Mouse (Mus musculus): ENCODE results near the gene Gtpbp1. TPM values are rescaled to one million over a fixed set of nuclear protein-coding genes. Genes with fewer than 3 reads are reported as not detected.
A peak's percentile ranks its signal among the peaks of the same experiment; 100 is the strongest.

The Gtpbp1 gene
- polyA plus RNA-seq, 1 experiment from 2014 or later, result 38.7 TPM

- Histone ChIP-seq H3K4me3 (ENCODE audit: low read depth, low read length) (peak overlapping the region; percentile 88), H3K9me3 (ENCODE audit: control insufficient read depth, low read length) (no peaks in the 10 kb centered on the region), H3K4me1 (ENCODE audit: control insufficient read depth, insufficient read depth, low read length) (peaks cover 32% of the 10 kb centered on the region), H3K36me3 (ENCODE audit: control insufficient read depth, insufficient read depth, low read length) (no peaks in the 10 kb centered on the region), H3K27ac (replicated peaks; ENCODE audit: low read depth, low read length) (peak overlapping the region; percentile 97), H3K27me3 (ENCODE audit: control insufficient read depth, insufficient read depth, low read length) (no peaks in the 10 kb centered on the region), H3K4me2 (ENCODE audit: low read depth, severe bottlenecking) (peak overlapping the region; percentile 70), H3K9ac (ENCODE audit: low read length) (peak overlapping the region; percentile 87)
- 0 out of 2 replicates have a peak, but pooled peaks have one; percentile 2 for ATAC-seq (ENCODE audit: insufficient number of reproducible peaks, low FRiP score, low TSS enrichment, low read depth)
- DNase-seq (ENCODE audit: low spot score), result no peak
- 5% methylated on average over 8 of the region's 8 CpGs for WGBS
Observed at GRCm38 (mm10) chr15:79688268-79688956, 2.2 kb upstream of the Gtpbp1 start.

- Histone ChIP-seq H3K27ac (replicated peaks; ENCODE audit: low read depth, low read length) (no peak overlapping the region), H3K27me3 (ENCODE audit: control insufficient read depth, insufficient read depth, low read length) (no peaks in the 10 kb centered on the region), H3K9ac (ENCODE audit: low read length) (no peak overlapping the region), H3K36me3 (ENCODE audit: control insufficient read depth, insufficient read depth, low read length) (no peaks in the 10 kb centered on the region), H3K4me1 (ENCODE audit: control insufficient read depth, insufficient read depth, low read length) (peaks cover 27% of the 10 kb centered on the region), H3K4me2 (ENCODE audit: low read depth, severe bottlenecking) (peak overlapping the region; percentile 55), H3K4me3 (ENCODE audit: low read depth, low read length) (peak overlapping the region; percentile 79), H3K9me3 (ENCODE audit: control insufficient read depth, low read length) (no peaks in the 10 kb centered on the region)
- ATAC-seq (ENCODE audit: insufficient number of reproducible peaks, low FRiP score, low TSS enrichment, low read depth) (no peak), DNase-seq (ENCODE audit: low spot score) (no peak)
- 15% methylated on average over 24 of the region's 24 CpGs for WGBS
Observed at GRCm38 (mm10) chr15:79689662-79690425, 801 bp upstream of the Gtpbp1 start.

GRCm38 (mm10) chr15:79691023-79691508, 421 bp downstream of the Gtpbp1 start:
- Histone ChIP-seq H3K4me1 (ENCODE audit: control insufficient read depth, insufficient read depth, low read length) (peaks cover 15% of the 10 kb centered on the region), H3K9ac (ENCODE audit: low read length) (peak overlapping the region; percentile 89), H3K27ac (replicated peaks; ENCODE audit: low read depth, low read length) (peak overlapping the region; percentile 51; the same call in 1 of the 2 replicates), H3K4me3 (ENCODE audit: low read depth, low read length) (peak overlapping the region; percentile 79), H3K9me3 (ENCODE audit: control insufficient read depth, low read length) (no peaks in the 10 kb centered on the region), H3K4me2 (ENCODE audit: low read depth, severe bottlenecking) (peak overlapping the region; percentile 95), H3K36me3 (ENCODE audit: control insufficient read depth, insufficient read depth, low read length) (no peaks in the 10 kb centered on the region), H3K27me3 (ENCODE audit: control insufficient read depth, insufficient read depth, low read length) (no peaks in the 10 kb centered on the region)
- ATAC-seq (ENCODE audit: insufficient number of reproducible peaks, low FRiP score, low TSS enrichment, low read depth) (peak; percentile 12), DNase-seq (ENCODE audit: low spot score) (no peak)
- under 1% methylated on average over 53 of the region's 53 CpGs for WGBS

- Histone ChIP-seq H3K9me3 (ENCODE audit: control insufficient read depth, low read length) (no peaks in the 10 kb centered on the region), H3K27ac (replicated peaks; ENCODE audit: low read depth, low read length) (no peak overlapping the region), H3K36me3 (ENCODE audit: control insufficient read depth, insufficient read depth, low read length) (no peaks in the 10 kb centered on the region), H3K4me3 (ENCODE audit: low read depth, low read length) (no peak overlapping the region), H3K27me3 (ENCODE audit: control insufficient read depth, insufficient read depth, low read length) (no peaks in the 10 kb centered on the region), H3K9ac (ENCODE audit: low read length) (no peak overlapping the region), H3K4me1 (ENCODE audit: control insufficient read depth, insufficient read depth, low read length) (peaks cover 10% of the 10 kb centered on the region; the same call in 1 of the 2 replicates), H3K4me2 (ENCODE audit: low read depth, severe bottlenecking) (no peak overlapping the region)
- ATAC-seq (ENCODE audit: insufficient number of reproducible peaks, low FRiP score, low TSS enrichment, low read depth) (no peak), DNase-seq (ENCODE audit: low spot score) (no peak)
- WGBS, result 77% methylated on average over 5 of the region's 5 CpGs
Observed at GRCm38 (mm10) chr15:79692334-79692733, 1.7 kb downstream of the Gtpbp1 start.

- H3K27me3 ChIP-seq (ENCODE audit: control insufficient read depth, insufficient read depth, low read length), result no peaks in the 10 kb centered on the region
- H3K9ac ChIP-seq (ENCODE audit: low read length), result no peak overlapping the region
- no peaks in the 10 kb centered on the region for H3K9me3 ChIP-seq (ENCODE audit: control insufficient read depth, low read length)
- H3K4me1 ChIP-seq (ENCODE audit: control insufficient read depth, insufficient read depth, low read length), result peaks cover 6% of the 10 kb centered on the region; the same call in 1 of the 2 replicates
- H3K27ac ChIP-seq (replicated peaks; ENCODE audit: low read depth, low read length), result no peak overlapping the region
- H3K4me3 ChIP-seq (ENCODE audit: low read depth, low read length), result no peak overlapping the region
- ATAC-seq (ENCODE audit: insufficient number of reproducible peaks, low FRiP score, low TSS enrichment, low read depth) (no peak), DNase-seq (ENCODE audit: low spot score) (no peak)
- no peak overlapping the region for H3K4me2 ChIP-seq (ENCODE audit: low read depth, severe bottlenecking)
- H3K36me3 ChIP-seq (ENCODE audit: control insufficient read depth, insufficient read depth, low read length), result no peaks in the 10 kb centered on the region
- 85% methylated on average over 11 of the region's 11 CpGs for WGBS
Observed at GRCm38 (mm10) chr15:79693740-79694139, 3.1 kb downstream of the Gtpbp1 start.

- Histone ChIP-seq H3K27me3 (ENCODE audit: control insufficient read depth, insufficient read depth, low read length) (no peaks in the 10 kb centered on the region), H3K27ac (replicated peaks; ENCODE audit: low read depth, low read length) (no peak overlapping the region), H3K9me3 (ENCODE audit: control insufficient read depth, low read length) (no peaks in the 10 kb centered on the region), H3K4me1 (ENCODE audit: control insufficient read depth, insufficient read depth, low read length) (peaks cover 6% of the 10 kb centered on the region; the same call in 1 of the 2 replicates), H3K9ac (ENCODE audit: low read length) (no peak overlapping the region), H3K36me3 (ENCODE audit: control insufficient read depth, insufficient read depth, low read length) (no peaks in the 10 kb centered on the region), H3K4me3 (ENCODE audit: low read depth, low read length) (no peak overlapping the region), H3K4me2 (ENCODE audit: low read depth, severe bottlenecking) (no peak overlapping the region)
- DNase-seq (ENCODE audit: low spot score), result no peak
- WGBS, result 89% methylated on average over 4 of the region's 4 CpGs
- ATAC-seq (ENCODE audit: insufficient number of reproducible peaks, low FRiP score, low TSS enrichment, low read depth), result no peak
Observed at GRCm38 (mm10) chr15:79694512-79694911, 3.9 kb downstream of the Gtpbp1 start.

- H3K4me1 ChIP-seq (ENCODE audit: control insufficient read depth, insufficient read depth, low read length), result peaks cover 4% of the 10 kb centered on the region; the same call in 1 of the 2 replicates
- no peaks in the 10 kb centered on the region for H3K27me3 ChIP-seq (ENCODE audit: control insufficient read depth, insufficient read depth, low read length)
- no peaks in the 10 kb centered on the region for H3K9me3 ChIP-seq (ENCODE audit: control insufficient read depth, low read length)
- H3K36me3 ChIP-seq (ENCODE audit: control insufficient read depth, insufficient read depth, low read length), result no peaks in the 10 kb centered on the region
- no peak overlapping the region for H3K27ac ChIP-seq (replicated peaks; ENCODE audit: low read depth, low read length)
- 71% methylated on average over 3 of the region's 3 CpGs for WGBS
- H3K4me2 ChIP-seq (ENCODE audit: low read depth, severe bottlenecking), result no peak overlapping the region
- no peak overlapping the region for H3K9ac ChIP-seq (ENCODE audit: low read length)
- no peak overlapping the region for H3K4me3 ChIP-seq (ENCODE audit: low read depth, low read length)
- DNase-seq (ENCODE audit: low spot score) (no peak), ATAC-seq (ENCODE audit: insufficient number of reproducible peaks, low FRiP score, low TSS enrichment, low read depth) (no peak)
Observed at GRCm38 (mm10) chr15:79695516-79695915, 4.9 kb downstream of the Gtpbp1 start.

- DNase-seq (ENCODE audit: low spot score), result no peak
- Histone ChIP-seq H3K36me3 (ENCODE audit: control insufficient read depth, insufficient read depth, low read length) (no peaks in the 10 kb centered on the region), H3K27me3 (ENCODE audit: control insufficient read depth, insufficient read depth, low read length) (no peaks in the 10 kb centered on the region), H3K9me3 (ENCODE audit: control insufficient read depth, low read length) (no peaks in the 10 kb centered on the region), H3K9ac (ENCODE audit: low read length) (no peak overlapping the region), H3K27ac (replicated peaks; ENCODE audit: low read depth, low read length) (no peak overlapping the region), H3K4me3 (ENCODE audit: low read depth, low read length) (no peak overlapping the region), H3K4me2 (ENCODE audit: low read depth, severe bottlenecking) (no peak overlapping the region), H3K4me1 (ENCODE audit: control insufficient read depth, insufficient read depth, low read length) (peaks cover 4% of the 10 kb centered on the region; the same call in 1 of the 2 replicates)
- ATAC-seq (ENCODE audit: insufficient number of reproducible peaks, low FRiP score, low TSS enrichment, low read depth), result no peak
- WGBS, result 94% methylated on average over 2 of the region's 2 CpGs
Observed at GRCm38 (mm10) chr15:79696508-79696907, 5.9 kb downstream of the Gtpbp1 start.
